Mouse (Mus musculus): ENCODE data around the gene 8030411F24Rik. TPM values are rescaled to one million over a fixed set of nuclear protein-coding genes. Genes with fewer than 3 reads are reported as not detected.

The 8030411F24Rik gene
- polyA plus RNA-seq (2014; fragmentation: Illumina TruSeq; extraction: RNeasy Lipid Tissue Mini Kit (QIAGEN cat#74804); ENCODE audit: low replicate concordance) = not detected

DNA sequence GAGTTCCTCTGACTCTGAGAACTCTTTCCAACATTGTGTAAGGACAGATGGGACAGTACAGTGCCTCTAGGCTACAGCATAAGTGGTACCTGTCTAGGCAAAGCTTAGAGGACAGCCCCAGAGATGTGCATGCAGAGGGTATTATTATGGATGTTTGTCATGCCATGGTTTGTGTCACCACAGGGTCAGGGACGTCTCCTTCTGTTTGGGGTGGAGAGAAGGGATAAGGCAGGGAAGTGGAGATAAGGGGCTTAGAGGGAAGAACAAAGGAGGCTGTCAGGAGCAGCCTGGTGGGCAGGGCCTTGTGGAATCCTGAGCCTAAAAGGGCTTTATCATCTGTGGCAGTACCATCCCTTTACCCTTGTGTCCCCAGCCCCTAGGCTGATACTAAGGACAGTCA, at the start of gene 8030411F24Rik:
8030411F24Rik (plus strand) TSS at position 301 of the 400 bp plus-strand sequence.

GRCm38 (mm10) chr2:148732327-148733000, 49.3 kb upstream of the 8030411F24Rik start, which contains the start of gene Napb:
Gene Napb, minus strand, starts transcription at chr2:148732467.

GRCm38 (mm10) chr2:148750058-148750457, 31.8 kb upstream of the 8030411F24Rik start, which contains the start of gene Cstl1:
Gene Cstl1, plus strand, starts transcription at chr2:148750358.

DNA sequence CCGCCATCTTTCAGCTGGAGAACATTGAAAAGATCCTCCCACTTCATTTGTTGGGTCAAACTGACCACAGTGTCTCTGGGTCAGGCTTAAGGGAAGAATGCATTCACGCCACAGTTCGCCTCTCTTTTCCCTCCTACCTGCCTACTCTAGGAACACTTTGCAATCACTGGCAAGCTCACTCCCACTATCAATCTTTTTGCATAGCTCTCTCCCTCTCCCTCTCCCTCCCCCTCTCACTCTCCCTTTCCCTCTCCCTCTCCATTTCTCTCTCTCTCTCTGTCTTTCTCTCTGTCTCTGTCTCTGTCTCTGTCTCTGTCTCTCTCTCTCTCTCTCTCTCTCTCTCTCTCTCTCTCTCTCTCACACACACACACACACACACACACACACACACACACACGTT, 10.4 kb upstream of the 8030411F24Rik start, which contains the start of gene Cst11:
Cst11 (minus strand) TSS at position 101 of the 400 bp plus-strand sequence.

DNA sequence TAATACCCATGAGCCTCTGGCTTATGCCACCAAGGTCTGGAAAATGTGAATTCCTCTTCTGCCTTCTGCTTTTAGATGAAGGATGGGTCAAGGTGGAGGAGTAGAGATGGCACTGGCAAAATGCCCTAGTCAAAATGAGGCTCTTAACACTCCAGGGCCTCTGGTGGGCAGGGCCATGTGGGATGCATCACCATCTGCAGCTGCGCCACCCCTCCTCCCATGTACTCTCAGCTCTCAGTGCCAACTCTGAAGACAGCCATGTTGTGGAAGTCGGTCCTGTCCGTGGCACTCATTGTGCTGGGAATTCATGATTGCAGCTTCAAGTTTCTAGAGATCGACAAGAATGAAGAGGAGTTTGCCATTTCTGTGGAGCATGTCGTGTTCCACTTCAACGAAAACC, 7.3 kb downstream of the 8030411F24Rik start, which contains the start of gene Cst12:
Cst12 (plus strand) TSS at position 220 of the 400 bp plus-strand sequence.

DNA sequence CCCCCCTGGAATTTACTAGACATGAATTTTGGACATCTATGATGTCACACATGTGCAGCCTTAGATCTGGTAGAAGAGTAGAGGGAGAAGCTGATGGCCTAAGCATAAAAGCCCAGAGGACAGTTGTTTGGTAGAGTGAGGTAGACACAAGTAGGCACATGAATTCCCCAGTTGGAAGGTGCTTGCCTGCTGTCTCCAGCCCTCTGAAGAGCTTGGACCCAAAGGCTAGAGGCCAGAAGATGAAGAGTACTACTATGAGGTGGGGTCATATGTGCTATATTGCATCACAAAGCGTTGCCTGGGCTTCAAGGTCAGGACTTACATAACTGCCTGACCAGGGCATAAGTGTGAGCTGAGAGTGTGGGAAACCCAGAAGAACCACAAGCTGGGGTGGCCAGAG, 16.7 kb downstream of the 8030411F24Rik start, which contains the start of gene Cst8:
Cst8 (plus strand) TSS at position 301 of the 400 bp plus-strand sequence.

GRCm38 (mm10) chr2:148819909-148820308, 38.1 kb downstream of the 8030411F24Rik start, which contains the start of gene Cst13:
Gene Cst13, plus strand, starts transcription at chr2:148820081.

DNA sequence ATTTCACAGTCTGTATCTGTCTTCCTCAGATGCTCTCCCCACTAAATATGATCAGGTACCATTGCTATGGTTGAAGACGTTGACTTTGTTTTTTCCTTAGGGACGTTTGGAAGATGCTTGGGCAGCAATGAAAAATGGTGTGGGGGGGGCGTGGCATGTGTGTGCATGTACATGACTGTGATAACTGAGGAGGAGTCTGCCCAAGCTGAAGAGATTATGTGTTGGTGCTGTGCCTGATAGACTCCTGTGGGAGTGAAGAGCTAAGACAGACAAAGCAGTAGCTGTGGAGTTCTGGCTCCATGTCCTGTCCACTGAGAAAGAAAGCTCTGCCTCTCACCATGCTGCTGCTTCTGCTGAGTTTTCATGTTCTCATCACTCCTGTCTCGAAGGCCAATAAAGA, 53.1 kb downstream of the 8030411F24Rik start, which contains the start of gene Cst9:
Cst9 (plus strand) TSS at position 236 of the 400 bp plus-strand sequence.

Other genes with a start within 250 kb of the 8030411F24Rik start
- 3.6 TPM for gene Nxt1, start 109.4 kb upstream of the 8030411F24Rik start, polyA plus RNA-seq (2014; fragmentation: Illumina TruSeq; extraction: RNeasy Lipid Tissue Mini Kit (QIAGEN cat#74804); ENCODE audit: low replicate concordance)
- 35.3 TPM for gene Gzf1, start 101.0 kb upstream of the 8030411F24Rik start, polyA plus RNA-seq (2014; fragmentation: Illumina TruSeq; extraction: RNeasy Lipid Tissue Mini Kit (QIAGEN cat#74804); ENCODE audit: low replicate concordance)
- gene Napb, start 49.5 kb upstream of the 8030411F24Rik start, polyA plus RNA-seq (2014; fragmentation: Illumina TruSeq; extraction: RNeasy Lipid Tissue Mini Kit (QIAGEN cat#74804); ENCODE audit: low replicate concordance) = 2.8 TPM
- gene Cstl1, start 31.7 kb upstream of the 8030411F24Rik start, polyA plus RNA-seq (2014; fragmentation: Illumina TruSeq; extraction: RNeasy Lipid Tissue Mini Kit (QIAGEN cat#74804); ENCODE audit: low replicate concordance) = not detected
- not detected for gene Cst11, start 10.5 kb upstream of the 8030411F24Rik start, polyA plus RNA-seq (2014; fragmentation: Illumina TruSeq; extraction: RNeasy Lipid Tissue Mini Kit (QIAGEN cat#74804); ENCODE audit: low replicate concordance)
- not detected for gene Cst12, start 7.4 kb downstream of the 8030411F24Rik start, polyA plus RNA-seq (2014; fragmentation: Illumina TruSeq; extraction: RNeasy Lipid Tissue Mini Kit (QIAGEN cat#74804); ENCODE audit: low replicate concordance)
- not detected for gene Cst8, start 16.8 kb downstream of the 8030411F24Rik start, polyA plus RNA-seq (2014; fragmentation: Illumina TruSeq; extraction: RNeasy Lipid Tissue Mini Kit (QIAGEN cat#74804); ENCODE audit: low replicate concordance)
- not detected for gene Cst13, start 38.1 kb downstream of the 8030411F24Rik start, polyA plus RNA-seq (2014; fragmentation: Illumina TruSeq; extraction: RNeasy Lipid Tissue Mini Kit (QIAGEN cat#74804); ENCODE audit: low replicate concordance)
- not detected for gene Cst9, start 53.1 kb downstream of the 8030411F24Rik start, polyA plus RNA-seq (2014; fragmentation: Illumina TruSeq; extraction: RNeasy Lipid Tissue Mini Kit (QIAGEN cat#74804); ENCODE audit: low replicate concordance)
- not detected for gene 9230104L09Rik, start 83.0 kb downstream of the 8030411F24Rik start, polyA plus RNA-seq (2014; fragmentation: Illumina TruSeq; extraction: RNeasy Lipid Tissue Mini Kit (QIAGEN cat#74804); ENCODE audit: low replicate concordance)
- gene Cst3, start 93.7 kb downstream of the 8030411F24Rik start, polyA plus RNA-seq (2014; fragmentation: Illumina TruSeq; extraction: RNeasy Lipid Tissue Mini Kit (QIAGEN cat#74804); ENCODE audit: low replicate concordance) = 4.9 TPM
- not detected for gene Gm1330, start 221.2 kb downstream of the 8030411F24Rik start, polyA plus RNA-seq (2014; fragmentation: Illumina TruSeq; extraction: RNeasy Lipid Tissue Mini Kit (QIAGEN cat#74804); ENCODE audit: low replicate concordance)
- not detected for gene Gm10750, start 235.2 kb downstream of the 8030411F24Rik start, polyA plus RNA-seq (2014; fragmentation: Illumina TruSeq; extraction: RNeasy Lipid Tissue Mini Kit (QIAGEN cat#74804); ENCODE audit: low replicate concordance)